Mouse (Mus musculus): ENCODE results near the gene Il4ra. TPM values are rescaled to one million over a fixed set of nuclear protein-coding genes. Genes with fewer than 3 reads are reported as not detected.

Gene Il4ra
- total and polyA plus RNA-seq, 2 experiments from 2014 or later: 4.1 to 6.9 TPM

- Histone ChIP-seq H3K4me2 (ENCODE audit: low read depth) (no peak overlapping the region), H3K36me3 (ENCODE audit: insufficient read depth) (no peaks in the 10 kb centered on the region), H3K9ac (no peak overlapping the region), H3K4me1 (ENCODE audit: insufficient read depth) (no peaks in the 10 kb centered on the region), H3K9me3 (ENCODE audit: low read length) (no peaks in the 10 kb centered on the region), H3K27ac (ENCODE audit: low read depth, low read length) (no peak overlapping the region), H3K4me3 (ENCODE audit: low read depth, low read length) (no peak overlapping the region), H3K27me3 (ENCODE audit: insufficient read depth, low read length) (no peaks in the 10 kb centered on the region)
- TF ChIP-seq CTCF (IDR thresholded peaks at IDR 0.05; ENCODE audit: low read depth): no peak
- DNase-seq: no peak
- WGBS: 68% methylated on average over 5 of the region's 5 CpGs
- ATAC-seq: no peak
Measured at GRCm38 (mm10) chr7:125515081-125515853, 36.7 kb upstream of the Il4ra start.

GRCm38 (mm10) chr7:125516723-125517122 is 35.2 kb upstream of the Il4ra start:
- 92% methylated on average over 8 of the region's 8 CpGs for WGBS
- no peak for TF ChIP-seq CTCF (IDR thresholded peaks at IDR 0.05; ENCODE audit: low read depth)
- no peak overlapping the region for H3K9ac ChIP-seq
- no peaks in the 10 kb centered on the region for H3K36me3 ChIP-seq (ENCODE audit: insufficient read depth)
- H3K27ac ChIP-seq (ENCODE audit: low read depth, low read length): no peak overlapping the region
- ATAC-seq (no peak), DNase-seq (no peak)
- H3K9me3 ChIP-seq (ENCODE audit: low read length): no peaks in the 10 kb centered on the region
- H3K4me3 ChIP-seq (ENCODE audit: low read depth, low read length): no peak overlapping the region
- H3K4me2 ChIP-seq (ENCODE audit: low read depth): no peak overlapping the region
- H3K4me1 ChIP-seq (ENCODE audit: insufficient read depth): no peaks in the 10 kb centered on the region
- no peaks in the 10 kb centered on the region for H3K27me3 ChIP-seq (ENCODE audit: insufficient read depth, low read length)

GRCm38 (mm10) chr7:125517470-125517869 is 34.5 kb upstream of the Il4ra start:
- Histone ChIP-seq H3K27me3 (ENCODE audit: insufficient read depth, low read length) (no peaks in the 10 kb centered on the region), H3K27ac (ENCODE audit: low read depth, low read length) (no peak overlapping the region), H3K9ac (no peak overlapping the region), H3K4me1 (ENCODE audit: insufficient read depth) (no peaks in the 10 kb centered on the region), H3K4me3 (ENCODE audit: low read depth, low read length) (no peak overlapping the region), H3K9me3 (ENCODE audit: low read length) (no peaks in the 10 kb centered on the region), H3K36me3 (ENCODE audit: insufficient read depth) (no peaks in the 10 kb centered on the region), H3K4me2 (ENCODE audit: low read depth) (no peak overlapping the region)
- TF ChIP-seq CTCF (IDR thresholded peaks at IDR 0.05; ENCODE audit: low read depth): no peak
- DNase-seq (no peak), ATAC-seq (no peak)
- 74% methylated on average over 6 of the region's 6 CpGs for WGBS

- Histone ChIP-seq H3K27me3 (ENCODE audit: insufficient read depth, low read length) (no peaks in the 10 kb centered on the region), H3K4me3 (ENCODE audit: low read depth, low read length) (no peak overlapping the region), H3K36me3 (ENCODE audit: insufficient read depth) (no peaks in the 10 kb centered on the region), H3K9me3 (ENCODE audit: low read length) (no peaks in the 10 kb centered on the region), H3K27ac (ENCODE audit: low read depth, low read length) (no peak overlapping the region), H3K4me1 (ENCODE audit: insufficient read depth) (no peaks in the 10 kb centered on the region), H3K9ac (no peak overlapping the region), H3K4me2 (ENCODE audit: low read depth) (no peak overlapping the region)
- TF ChIP-seq CTCF (IDR thresholded peaks at IDR 0.05; ENCODE audit: low read depth): no peak
- DNase-seq (no peak), ATAC-seq (no peak)
- 92% methylated on average over 3 of the region's 3 CpGs for WGBS
Measured at GRCm38 (mm10) chr7:125519715-125520114, 32.2 kb upstream of the Il4ra start.

GRCm38 (mm10) chr7:125523051-125523450 is 28.9 kb upstream of the Il4ra start:
- Histone ChIP-seq H3K4me3 (ENCODE audit: low read depth, low read length) (no peak overlapping the region), H3K4me1 (ENCODE audit: insufficient read depth) (no peaks in the 10 kb centered on the region), H3K4me2 (ENCODE audit: low read depth) (no peak overlapping the region), H3K9ac (no peak overlapping the region), H3K27me3 (ENCODE audit: insufficient read depth, low read length) (no peaks in the 10 kb centered on the region), H3K27ac (ENCODE audit: low read depth, low read length) (no peak overlapping the region), H3K9me3 (ENCODE audit: low read length) (no peaks in the 10 kb centered on the region), H3K36me3 (ENCODE audit: insufficient read depth) (no peaks in the 10 kb centered on the region)
- 86% methylated on average over 3 of the region's 3 CpGs for WGBS
- ATAC-seq: no peak
- DNase-seq: no peak
- TF ChIP-seq CTCF (IDR thresholded peaks at IDR 0.05; ENCODE audit: low read depth): no peak

- no peak for ATAC-seq
- Histone ChIP-seq H3K9ac (no peak overlapping the region), H3K27ac (ENCODE audit: low read depth, low read length) (no peak overlapping the region), H3K36me3 (ENCODE audit: insufficient read depth) (no peaks in the 10 kb centered on the region), H3K9me3 (ENCODE audit: low read length) (no peaks in the 10 kb centered on the region), H3K4me3 (ENCODE audit: low read depth, low read length) (no peak overlapping the region), H3K4me2 (ENCODE audit: low read depth) (no peak overlapping the region), H3K27me3 (ENCODE audit: insufficient read depth, low read length) (no peaks in the 10 kb centered on the region), H3K4me1 (ENCODE audit: insufficient read depth) (no peaks in the 10 kb centered on the region)
- DNase-seq: no peak
- WGBS: 89% methylated on average over 6 of the region's 6 CpGs
- TF ChIP-seq CTCF (IDR thresholded peaks at IDR 0.05; ENCODE audit: low read depth): no peak
Measured at GRCm38 (mm10) chr7:125527186-125527585, 24.7 kb upstream of the Il4ra start.

- DNase-seq: no peak
- TF ChIP-seq CTCF (IDR thresholded peaks at IDR 0.05; ENCODE audit: low read depth): no peak
- H3K4me3 ChIP-seq (ENCODE audit: low read depth, low read length): no peak overlapping the region
- H3K27ac ChIP-seq (ENCODE audit: low read depth, low read length): no peak overlapping the region
- H3K9ac ChIP-seq: no peak overlapping the region
- no peaks in the 10 kb centered on the region for H3K27me3 ChIP-seq (ENCODE audit: insufficient read depth, low read length)
- no peak overlapping the region for H3K4me2 ChIP-seq (ENCODE audit: low read depth)
- 88% methylated on average over 9 of the region's 9 CpGs for WGBS
- H3K4me1 ChIP-seq (ENCODE audit: insufficient read depth): no peaks in the 10 kb centered on the region
- H3K9me3 ChIP-seq (ENCODE audit: low read length): no peaks in the 10 kb centered on the region
- no peak for ATAC-seq
- H3K36me3 ChIP-seq (ENCODE audit: insufficient read depth): no peaks in the 10 kb centered on the region
Measured at GRCm38 (mm10) chr7:125527901-125528580, 23.9 kb upstream of the Il4ra start.

All from forebrain, postnatal 0 days (tissue).